Mouse (Mus musculus) lung, postnatal 0 days (tissue): ENCODE measurements around the gene Pin1.

ENCODE experiments used
- CTCF ChIP-seq: IDR thresholded peaks from 2 replicates; pipeline ENCODE4 v1.5.1; 2016; ENCODE audit warnings: antibody characterized with exemption, mild to moderate bottlenecking
- EP300 ChIP-seq: IDR thresholded peaks from 2 replicates; pipeline ENCODE4 v1.6.1; 2016; ENCODE audit warnings: antibody characterized with exemption, mild to moderate bottlenecking, control low read depth

- TF ChIP-seq CTCF (no peak), EP300 (no peak)
Observed at GRCm38 (mm10) chr9:20696107-20696712, 44.3 kb downstream of the Pin1 start.
